Mouse (Mus musculus) spleen, adult 2 months (tissue): ENCODE data around the gene Myo16.

Experiments used
- CTCF ChIP-seq: fragments of 200-500 bp; IDR thresholded peaks from 2 replicates; pipeline ENCODE4 v1.5.1; 2011; ENCODE audit warnings: mild to moderate bottlenecking, inconsistent platforms; ENCODE audit not compliant: insufficient read depth, insufficient read length, insufficient replicate concordance; ENCODE audit errors: extremely low read depth
- POLR2A ChIP-seq: fragments of 200-500 bp; IDR thresholded peaks from 2 replicates; pipeline ENCODE4 v1.6.1; 2011; ENCODE audit warnings: low read depth, low read length, inconsistent platforms

DNA sequence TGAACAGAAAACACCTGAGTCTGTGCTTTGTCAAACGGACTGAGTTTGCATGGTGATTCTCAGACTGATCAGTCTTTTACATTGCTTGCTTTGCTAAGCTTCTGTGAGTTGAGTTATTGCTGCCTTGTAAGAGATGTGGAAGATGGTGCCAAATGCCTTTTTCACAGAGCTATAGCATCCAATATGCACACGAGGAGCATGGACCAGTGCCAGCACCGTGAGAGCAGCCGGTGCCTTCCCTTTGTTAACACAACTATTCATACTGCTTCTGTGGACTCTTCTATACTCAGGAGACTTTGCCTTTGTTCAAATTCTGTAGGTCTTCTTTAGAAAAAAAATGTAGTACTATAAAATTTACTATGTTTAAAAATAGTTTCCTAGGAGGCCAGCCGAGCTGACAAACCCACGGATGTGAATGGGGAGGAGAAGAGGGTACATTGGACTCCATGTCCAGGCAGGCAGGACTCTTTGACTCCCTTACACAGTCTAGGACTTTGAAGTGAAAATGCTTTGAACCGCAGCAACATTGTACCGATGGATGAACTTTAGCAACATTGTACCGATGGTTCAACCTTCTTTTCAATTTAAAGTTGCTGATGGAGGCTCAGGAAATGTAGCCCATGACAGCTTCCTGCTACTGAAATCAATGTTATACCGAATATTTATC, 70.7 kb downstream of the Myo16 start:
- TF ChIP-seq POLR2A (no peak), CTCF (no peak)
